Mouse (Mus musculus) MN1 (cell line): Measurements from ENCODE around the gene Gtdc1.

Experiments used
- DNase-seq: peaks from one replicate; pipeline ENCODE4 v3.0.0-alpha.2; 2016; ENCODE audit warnings: low spot score

Gtdc1 gene

DNA sequence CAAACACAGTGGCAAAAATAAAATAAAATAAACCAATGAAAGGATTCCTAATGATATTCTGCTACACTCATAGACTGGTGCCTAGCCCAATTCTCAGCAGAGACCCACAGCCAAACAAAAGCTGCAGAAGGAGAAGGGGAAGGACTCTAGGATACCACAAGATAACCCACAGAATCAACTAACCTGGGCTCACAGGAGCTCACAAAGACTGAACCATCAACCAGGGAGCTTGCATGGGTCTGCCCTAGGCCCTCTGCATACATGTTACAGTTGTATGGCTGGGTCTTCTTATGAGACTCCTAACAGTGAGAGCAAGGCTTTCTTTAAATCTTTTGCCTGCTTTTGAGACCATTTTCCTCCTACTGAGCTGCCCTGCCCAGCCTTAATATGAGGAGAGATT lies 2.8 kb downstream of the Gtdc1 start:
- DNase-seq, result no peak

- peak; percentile 36 for DNase-seq
Observed at GRCm38 (mm10) chr2:44923056-44923883, 4.2 kb downstream of the Gtdc1 start.

DNA sequence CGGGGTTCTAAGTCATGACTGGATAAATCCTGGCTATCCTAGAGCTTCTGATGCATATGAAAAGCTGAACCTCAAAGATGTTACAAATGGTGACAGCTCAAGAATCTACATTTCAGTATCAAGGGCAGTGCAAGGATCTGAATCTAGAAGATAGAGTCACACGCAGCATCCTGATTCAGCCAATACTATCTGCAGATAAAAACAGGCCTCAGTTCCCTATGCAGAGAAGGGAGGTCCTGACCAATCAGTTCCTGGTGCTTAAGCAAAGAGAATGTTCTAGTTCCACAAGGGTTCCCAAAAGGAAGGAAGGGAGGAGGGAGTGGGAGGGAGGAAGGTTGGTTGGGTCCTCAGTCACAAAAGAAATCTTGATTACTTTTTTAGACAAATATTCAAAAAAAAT lies 5.0 kb downstream of the Gtdc1 start:
- no peak for DNase-seq

GRCm38 (mm10) chr2:44920471-44920870 lies 7.0 kb downstream of the Gtdc1 start:
- no peak for DNase-seq

GRCm38 (mm10) chr2:44919326-44919725 lies 8.1 kb downstream of the Gtdc1 start:
- no peak for DNase-seq

- no peak for DNase-seq
Observed at GRCm38 (mm10) chr2:44918737-44919136, 8.7 kb downstream of the Gtdc1 start.

- no peak for DNase-seq
Observed at GRCm38 (mm10) chr2:44916286-44916685, 11.2 kb downstream of the Gtdc1 start.

DNA sequence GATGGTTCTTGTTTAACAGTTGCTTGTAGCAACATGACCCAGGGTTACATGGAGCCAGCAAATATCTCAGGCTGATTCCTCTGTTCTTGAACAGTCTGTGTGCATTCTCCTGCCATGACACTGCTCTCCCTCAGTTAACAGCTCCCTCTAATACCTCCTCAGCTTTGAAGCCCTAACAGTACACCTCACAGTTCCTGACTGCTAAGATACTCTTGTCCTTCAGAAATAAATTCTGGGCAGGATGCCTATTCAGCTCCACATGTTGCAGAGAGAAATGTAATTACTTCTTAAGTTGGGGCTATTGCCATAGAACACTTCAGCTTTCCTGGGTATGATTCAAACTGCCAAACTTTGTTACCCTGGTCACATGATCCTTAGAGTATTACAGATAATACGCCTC lies 29.7 kb downstream of the Gtdc1 start:
- DNase-seq, result peak; percentile 15

DNA sequence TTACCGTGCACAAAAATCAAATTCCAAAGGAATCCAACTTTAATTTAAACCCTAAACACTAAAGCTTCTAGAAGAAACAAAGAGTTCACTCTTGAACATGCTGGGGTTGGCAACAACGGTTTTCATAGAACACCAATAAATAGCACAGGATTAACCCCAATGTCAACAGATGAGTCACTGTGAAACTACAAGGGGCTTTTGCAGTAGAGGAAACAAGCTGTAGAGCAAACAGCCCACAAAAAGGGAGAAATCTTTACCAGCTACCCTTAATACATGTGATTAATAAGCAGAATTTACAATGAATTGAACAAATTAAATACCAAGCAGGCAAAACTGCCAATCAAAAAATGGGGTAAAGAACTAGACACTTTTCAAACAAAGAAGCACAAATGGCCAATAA lies 53.7 kb downstream of the Gtdc1 start:
- DNase-seq, result no peak

DNA sequence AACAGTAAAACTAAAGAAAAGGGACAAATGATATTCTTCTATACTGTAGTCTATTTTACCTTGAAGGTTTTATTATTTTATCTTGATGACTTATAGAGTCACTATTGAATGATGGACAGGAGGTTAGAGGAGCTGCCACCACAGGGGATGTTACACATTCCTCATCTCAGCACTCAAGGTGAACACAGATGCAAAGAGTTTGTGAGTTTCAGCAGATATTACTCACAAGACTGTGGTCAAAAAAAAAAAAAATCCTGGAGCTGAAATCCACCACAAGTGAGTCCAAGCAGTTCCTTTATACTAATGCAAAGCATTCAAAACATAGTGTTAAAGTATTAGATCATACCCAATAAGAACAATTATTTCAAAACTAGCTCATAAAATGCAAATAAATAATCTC lies 62.7 kb downstream of the Gtdc1 start:
- no peak for DNase-seq

GRCm38 (mm10) chr2:44854475-44854874 lies 73.0 kb downstream of the Gtdc1 start:
- DNase-seq, result peak; percentile 73

DNA sequence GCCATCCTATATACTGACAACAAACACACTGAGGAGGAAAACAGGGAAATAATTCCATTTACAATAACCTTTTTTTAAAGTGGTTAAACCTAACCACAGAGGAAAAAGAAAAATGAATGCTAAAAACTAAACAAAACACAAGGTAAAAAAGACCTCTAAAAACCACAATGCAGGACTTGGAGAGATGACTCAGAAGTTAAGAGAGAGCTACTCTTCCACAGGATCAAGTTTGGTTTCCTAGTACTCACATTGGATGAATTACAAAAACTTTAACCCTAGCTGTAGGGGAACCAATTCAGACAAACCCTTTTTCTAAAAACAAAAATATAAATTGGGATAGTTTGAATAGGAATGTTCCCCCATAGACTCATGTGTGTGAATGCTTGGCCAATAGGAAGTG lies 77.8 kb downstream of the Gtdc1 start:
- DNase-seq, result no peak

GRCm38 (mm10) chr2:44848156-44848555 lies 79.3 kb downstream of the Gtdc1 start:
- DNase-seq, result no peak

GRCm38 (mm10) chr2:44845424-44845823 lies 82.0 kb downstream of the Gtdc1 start:
- DNase-seq, result no peak

GRCm38 (mm10) chr2:44829753-44830152 lies 97.7 kb downstream of the Gtdc1 start:
- no peak for DNase-seq

DNA sequence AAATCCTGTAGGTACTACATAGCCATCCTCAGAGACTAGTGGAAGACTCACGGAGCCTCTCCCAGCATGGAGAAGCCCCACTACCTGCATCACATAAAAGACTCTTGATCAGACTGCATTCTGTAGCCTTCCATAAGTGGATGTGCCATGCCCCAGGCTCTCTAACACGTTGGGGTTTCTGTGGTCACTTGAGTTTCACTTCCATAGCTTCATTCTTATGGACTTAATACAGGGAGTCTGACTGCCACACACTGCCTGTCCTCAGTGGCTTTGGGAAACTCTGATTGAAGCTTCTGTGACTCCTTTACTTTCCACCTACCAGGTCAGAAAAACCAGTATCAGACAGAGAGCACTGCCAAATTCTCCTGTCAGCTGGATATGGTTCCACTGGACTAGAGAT lies 98.1 kb downstream of the Gtdc1 start:
- DNase-seq, result no peak

DNA sequence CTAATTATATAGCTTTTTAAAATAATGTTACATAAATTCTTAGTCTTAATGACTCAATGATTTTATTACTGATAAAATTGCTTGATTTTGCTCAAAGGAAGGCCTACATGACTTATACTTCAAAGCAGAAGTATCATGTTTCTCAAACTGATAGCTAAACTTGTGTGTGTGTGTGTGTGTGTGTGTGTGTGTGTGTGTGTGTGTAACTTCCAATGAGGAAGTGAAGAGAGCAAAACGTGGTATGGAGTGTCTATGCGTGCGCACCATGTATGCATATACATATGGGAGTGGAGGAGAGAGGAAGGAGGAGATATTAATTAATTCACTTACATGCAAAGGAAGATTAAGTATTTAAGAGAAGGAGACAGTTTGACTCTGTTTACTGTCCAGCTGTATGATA lies 100.8 kb downstream of the Gtdc1 start:
- DNase-seq, result no peak

GRCm38 (mm10) chr2:44817787-44818186 lies 109.7 kb downstream of the Gtdc1 start:
- no peak for DNase-seq

GRCm38 (mm10) chr2:44813729-44814128 lies 113.7 kb downstream of the Gtdc1 start:
- DNase-seq, result no peak

- no peak for DNase-seq
Observed at GRCm38 (mm10) chr2:44804497-44804896, 123.0 kb downstream of the Gtdc1 start.

DNA sequence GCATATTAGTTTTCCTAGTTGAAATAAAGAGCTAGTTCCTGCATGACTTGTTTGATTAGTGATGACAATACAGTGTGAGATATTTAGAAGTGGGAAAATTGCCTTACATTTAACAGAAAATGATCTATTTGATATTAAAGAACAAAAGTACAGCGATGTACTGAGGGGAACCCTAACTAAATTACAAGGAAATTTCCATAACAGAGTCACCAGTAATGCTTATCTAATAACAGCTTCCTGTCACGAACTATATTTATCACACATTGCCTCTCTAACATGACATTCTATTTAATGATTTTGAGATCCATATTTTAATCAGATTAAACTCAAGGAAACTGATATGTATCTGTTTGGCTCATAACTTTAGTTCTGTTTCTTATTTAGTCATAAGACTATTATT lies 126.1 kb downstream of the Gtdc1 start:
- no peak for DNase-seq

DNA sequence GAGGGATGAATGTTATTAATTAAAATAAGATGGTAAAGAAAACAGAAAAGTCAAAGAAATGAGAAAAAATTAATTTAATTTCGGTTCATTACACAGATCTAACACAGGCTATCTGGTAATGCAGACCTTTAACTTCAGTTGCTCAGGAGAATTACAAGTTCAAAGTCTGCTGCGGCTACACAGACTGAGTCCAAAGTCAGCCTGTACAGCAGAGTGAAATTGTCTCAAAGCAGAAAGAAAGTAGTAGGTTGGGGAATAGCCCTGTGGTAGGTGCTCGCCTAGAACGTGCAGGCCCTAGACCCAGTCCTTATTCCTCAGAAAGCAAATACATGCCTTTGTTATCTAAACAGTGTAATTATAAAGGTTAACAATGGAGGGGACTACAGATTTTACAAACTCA lies 135.6 kb downstream of the Gtdc1 start:
- DNase-seq, result no peak

- no peak for DNase-seq
Observed at GRCm38 (mm10) chr2:44791134-44791533, 136.3 kb downstream of the Gtdc1 start.

GRCm38 (mm10) chr2:44782746-44783145 lies 144.7 kb downstream of the Gtdc1 start:
- no peak for DNase-seq
